Mouse (Mus musculus) lung, postnatal 36 days (tissue): ENCODE results near the gene Zfp60.
"Not testable (repeated sequence)": the region's sequence is repeated elsewhere in the genome, so short reads cannot be mapped to it uniquely, and the experiment has no call there.

Experiments used
- DNase-seq: peaks from one replicate; pipeline ENCODE4 v3.0.0; 2022; ENCODE audit warnings: mixed read lengths

The Zfp60 gene

GRCm38 (mm10) chr7:27731281-27731883 is at the start of gene Zfp60:
Gene Zfp60 (plus strand): TSS chr7:27731389.
- DNase-seq: peak; percentile 89

- no peak for DNase-seq
Observed at GRCm38 (mm10) chr7:27683218-27683617, 48.0 kb upstream of the Zfp60 start.

- DNase-seq: no peak
Observed at GRCm38 (mm10) chr7:27685220-27685619, 46.0 kb upstream of the Zfp60 start.

- DNase-seq: peak; percentile 40
Observed at GRCm38 (mm10) chr7:27685681-27686080, 45.5 kb upstream of the Zfp60 start.

GRCm38 (mm10) chr7:27687043-27687442 is 44.1 kb upstream of the Zfp60 start:
- no peak for DNase-seq

GRCm38 (mm10) chr7:27687836-27688235 is 43.4 kb upstream of the Zfp60 start:
- no peak for DNase-seq

- DNase-seq: no peak
Observed at GRCm38 (mm10) chr7:27688246-27688788, 42.9 kb upstream of the Zfp60 start.

- peak; percentile 98 for DNase-seq
Observed at GRCm38 (mm10) chr7:27688815-27689612, 42.2 kb upstream of the Zfp60 start, which contains the start of gene Zfp607b. Gene Zfp607b (plus strand): TSS chr7:27689340.

- DNase-seq: peak; percentile 42
Observed at GRCm38 (mm10) chr7:27691076-27691475, 40.1 kb upstream of the Zfp60 start.

GRCm38 (mm10) chr7:27696711-27697110 is 34.5 kb upstream of the Zfp60 start:
- DNase-seq: no peak

GRCm38 (mm10) chr7:27710402-27710801 is 20.8 kb upstream of the Zfp60 start:
- no peak for DNase-seq

- no peak for DNase-seq
Observed at GRCm38 (mm10) chr7:27721951-27722350, 9.2 kb upstream of the Zfp60 start.

GRCm38 (mm10) chr7:27725566-27726538 is 5.3 kb upstream of the Zfp60 start:
- DNase-seq: peak; percentile 49

- DNase-seq: no peak
Observed at GRCm38 (mm10) chr7:27727471-27727870, 3.7 kb upstream of the Zfp60 start.

- DNase-seq: no peak
Observed at GRCm38 (mm10) chr7:27731946-27732345, 757 bp downstream of the Zfp60 start.

GRCm38 (mm10) chr7:27732508-27732907 is 1.3 kb downstream of the Zfp60 start:
- no peak for DNase-seq

- no peak for DNase-seq
Observed at GRCm38 (mm10) chr7:27735457-27735856, 4.3 kb downstream of the Zfp60 start.

- DNase-seq: no peak
Observed at GRCm38 (mm10) chr7:27756351-27757047, 25.3 kb downstream of the Zfp60 start.

- DNase-seq: no peak
Observed at GRCm38 (mm10) chr7:27757048-27757375, 25.8 kb downstream of the Zfp60 start.

- no peak for DNase-seq
Observed at GRCm38 (mm10) chr7:27765176-27765886, 34.1 kb downstream of the Zfp60 start.

- DNase-seq: no peak
Observed at GRCm38 (mm10) chr7:27789306-27789705, 58.1 kb downstream of the Zfp60 start.

GRCm38 (mm10) chr7:27793865-27794264 is 62.7 kb downstream of the Zfp60 start:
- not testable (repeated sequence) for DNase-seq
